Mouse (Mus musculus) heart, adult 2 months (tissue): ENCODE measurements around the gene Gm11595.
"Not testable (repeated sequence)": the region's sequence is repeated elsewhere in the genome, so short reads cannot be mapped to it uniquely, and the experiment has no call there.

Source experiments
- CTCF ChIP-seq: fragments of 200-600 bp; IDR thresholded peaks from 2 replicates; pipeline ENCODE4 v1.8.1; 2022; ENCODE audit warnings: antibody characterized with exemption, mild to moderate bottlenecking, moderate library complexity
- EP300 ChIP-seq: fragments of 200-500 bp; IDR thresholded peaks from 2 replicates; pipeline ENCODE4 v1.6.1; 2011; ENCODE audit warnings: low read depth, low read length, control low read depth; ENCODE audit not compliant: insufficient read depth
- POLR2A ChIP-seq: fragments of 200-500 bp; IDR thresholded peaks from 2 replicates; pipeline ENCODE4 v1.6.1; 2011; ENCODE audit warnings: mild to moderate bottlenecking, low read depth, low read length, control low read depth; ENCODE audit not compliant: insufficient read depth

GRCm38 (mm10) chr11:99815566-99815965, 42.9 kb upstream of the Gm11595 start, which contains the start of gene Gm11564:
- not testable (repeated sequence) for TF ChIP-seq EP300, CTCF, POLR2A
